Mouse (Mus musculus) CH12.LX (cell line): Measurements from ENCODE around the gene Dpm2.

Experiments
- BHLHE40 ChIP-seq: IDR thresholded peaks from 2 replicates; pipeline ENCODE4 v1.6.1; 2011; ENCODE audit warnings: mild to moderate bottlenecking, low read depth, low read length, improper control_type of control experiment
- CTCF ChIP-seq, 2 experiments: IDR thresholded peaks in 1 of 2; conservative IDR thresholded peaks in 1 of 2; 2 replicates each; pipeline ENCODE4 v1.5.1; 2011 to 2012; ENCODE audit warnings: low read depth in 2 of 2, low read length in 2 of 2, improper control_type of control experiment in 1 of 2, inconsistent platforms in 1 of 2, mild to moderate bottlenecking in 1 of 2, moderate library complexity in 1 of 2
- E2F4 ChIP-seq: IDR thresholded peaks from 2 replicates; pipeline ENCODE4 v1.6.1; 2011; ENCODE audit warnings: low read depth, low read length, improper control_type of control experiment; ENCODE audit not compliant: insufficient replicate concordance
- EP300 ChIP-seq: IDR thresholded peaks from 2 replicates; pipeline ENCODE4 v1.6.1; 2011; ENCODE audit warnings: low read length, improper control_type of control experiment
- MAFK ChIP-seq: IDR thresholded peaks from 2 replicates; pipeline ENCODE4 v1.6.1; 2011; ENCODE audit warnings: low read length, improper control_type of control experiment; ENCODE audit not compliant: insufficient replicate concordance
- MAX ChIP-seq: IDR thresholded peaks from 2 replicates; pipeline ENCODE4 v1.6.1; 2011; ENCODE audit warnings: low read length, improper control_type of control experiment
- MXI1 ChIP-seq: IDR thresholded peaks from 2 replicates; pipeline ENCODE4 v1.6.1; 2011; ENCODE audit warnings: mild to moderate bottlenecking, low read depth, low read length, improper control_type of control experiment
- POLR2A ChIP-seq: IDR thresholded peaks from 2 replicates; pipeline ENCODE4 v1.6.1; 2011; ENCODE audit warnings: low read depth, mild to moderate bottlenecking, improper control_type of control experiment, low read length
- POLR2AphosphoS2 ChIP-seq: IDR thresholded peaks from 2 replicates; pipeline ENCODE4 v1.6.1; 2011; ENCODE audit warnings: low read depth, low read length, improper control_type of control experiment
- RCOR1 ChIP-seq: conservative IDR thresholded peaks from 2 replicates; pipeline ENCODE4 v1.6.1; 2012; ENCODE audit warnings: low read depth, mild to moderate bottlenecking, inconsistent platforms, low read length, improper control_type of control experiment
- SIN3A ChIP-seq: IDR thresholded peaks from 2 replicates; pipeline ENCODE4 v1.6.1; 2012; ENCODE audit warnings: low read length, improper control_type of control experiment, inconsistent platforms
- TCF12 ChIP-seq: IDR thresholded peaks from 2 replicates; pipeline ENCODE4 v1.6.1; 2014; ENCODE audit warnings: low read depth, mild to moderate bottlenecking, inconsistent platforms, low read length, improper control_type of control experiment
- USF1 ChIP-seq: IDR thresholded peaks from 2 replicates; pipeline ENCODE4 v1.6.1; 2014; ENCODE audit warnings: low read depth, mild to moderate bottlenecking, inconsistent platforms, low read length, improper control_type of control experiment
- USF2 ChIP-seq: conservative IDR thresholded peaks from 2 replicates; pipeline ENCODE4 v1.6.1; 2011; ENCODE audit warnings: low read depth, low read length, improper control_type of control experiment

GRCm38 (mm10) chr2:32536086-32536633 is 34.5 kb upstream of the Dpm2 start:
- TF ChIP-seq USF2 (no peak), CTCF (conservative IDR thresholded peaks at IDR 0.05 in 1 of 2, IDR thresholded peaks at IDR 0.05 in 1 of 2; ENCODE audit: low read depth in 2 of 2, low read length in 2 of 2) (no peak), EP300 (no peak), BHLHE40 (peak; percentile 34; the same call in 1 of the 2 replicates), MAFK (no peak), E2F4 (no peak), RCOR1 (no peak), POLR2AphosphoS2 (no peak), MXI1 (peak; percentile 29; the same call in 1 of the 2 replicates), TCF12 (no peak), POLR2A (no peak), SIN3A (0 out of 2 replicates have a peak, but pooled peaks have one; percentile 10), USF1 (no peak), MAX (no peak)
